Mouse (Mus musculus): ENCODE measurements around the gene Gm20715. TPM values are rescaled to one million over a fixed set of nuclear protein-coding genes. Genes with fewer than 3 reads are reported as not detected.
"Not testable (repeated sequence)": the region's sequence is repeated elsewhere in the genome, so short reads cannot be mapped to it uniquely, and the experiment has no call there.

The Gm20715 gene
- polyA plus RNA-seq, 1 experiment from 2014 or later: not detected

GRCm38 (mm10) chr7:6368146-6368545, 41.9 kb upstream of the Gm20715 start:
- ATAC-seq (ENCODE audit: insufficient number of reproducible peaks, insufficient read depth, low FRiP score, low read depth); H3K9ac ChIP-seq (ENCODE audit: low read length); H3K27me3 ChIP-seq (ENCODE audit: control insufficient read depth, insufficient read depth, low read length); H3K4me2 ChIP-seq (ENCODE audit: low read length); H3K4me1 ChIP-seq (ENCODE audit: control insufficient read depth in 2 of 2, insufficient read depth in 2 of 2, low read length in 2 of 2); H3K36me3 ChIP-seq (ENCODE audit: control insufficient read depth, insufficient read depth, low read length); H3K4me3 ChIP-seq (ENCODE audit: control insufficient read depth in 1 of 2, insufficient read depth in 1 of 2, low read depth in 1 of 2, low read length in 2 of 2); H3K9me3 ChIP-seq (ENCODE audit: control insufficient read depth, low read length); H3K27ac ChIP-seq (replicated peaks in 1 of 2; ENCODE audit: control insufficient read depth in 1 of 2, insufficient read depth in 1 of 2, low read depth in 2 of 2, low read length in 2 of 2): not testable (repeated sequence)
- WGBS: 83% methylated on average over 5 of the region's 5 CpGs

- no peak overlapping the region for H3K9ac ChIP-seq (ENCODE audit: low read length)
- H3K36me3 ChIP-seq (ENCODE audit: control insufficient read depth, insufficient read depth, low read length): no peaks in the 10 kb centered on the region
- no peak overlapping the region for H3K4me3 ChIP-seq (ENCODE audit: control insufficient read depth in 1 of 2, insufficient read depth in 1 of 2, low read depth in 1 of 2, low read length in 2 of 2)
- H3K27me3 ChIP-seq (ENCODE audit: control insufficient read depth, insufficient read depth, low read length): no peaks in the 10 kb centered on the region
- WGBS: 80% methylated on average over 3 of the region's 3 CpGs
- ATAC-seq (ENCODE audit: insufficient number of reproducible peaks, insufficient read depth, low FRiP score, low read depth): no peak
- no peaks in the 10 kb centered on the region for H3K9me3 ChIP-seq (ENCODE audit: control insufficient read depth, low read length)
- H3K4me2 ChIP-seq (ENCODE audit: low read length): no peak overlapping the region
- H3K4me1 ChIP-seq (ENCODE audit: control insufficient read depth in 2 of 2, insufficient read depth in 2 of 2, low read length in 2 of 2): no peaks in the 10 kb centered on the region
- H3K27ac ChIP-seq (replicated peaks in 1 of 2; ENCODE audit: control insufficient read depth in 1 of 2, insufficient read depth in 1 of 2, low read depth in 2 of 2, low read length in 2 of 2): no peak overlapping the region
Observed at GRCm38 (mm10) chr7:6369460-6369859, 40.6 kb upstream of the Gm20715 start.

GRCm38 (mm10) chr7:6372993-6373392, 37.1 kb upstream of the Gm20715 start:
- Histone ChIP-seq H3K9me3 (ENCODE audit: control insufficient read depth, low read length) (no peaks in the 10 kb centered on the region), H3K4me3 (ENCODE audit: control insufficient read depth in 1 of 2, insufficient read depth in 1 of 2, low read depth in 1 of 2, low read length in 2 of 2) (no peak overlapping the region), H3K27ac (replicated peaks in 1 of 2; ENCODE audit: control insufficient read depth in 1 of 2, insufficient read depth in 1 of 2, low read depth in 2 of 2, low read length in 2 of 2) (no peak overlapping the region), H3K36me3 (ENCODE audit: control insufficient read depth, insufficient read depth, low read length) (no peaks in the 10 kb centered on the region), H3K4me1 (ENCODE audit: control insufficient read depth in 2 of 2, insufficient read depth in 2 of 2, low read length in 2 of 2) (no peaks in the 10 kb centered on the region), H3K27me3 (ENCODE audit: control insufficient read depth, insufficient read depth, low read length) (no peaks in the 10 kb centered on the region), H3K9ac (ENCODE audit: low read length) (no peak overlapping the region), H3K4me2 (ENCODE audit: low read length) (no peak overlapping the region)
- no peak for ATAC-seq (ENCODE audit: insufficient number of reproducible peaks, insufficient read depth, low FRiP score, low read depth)
- WGBS: 83% methylated on average over 3 of the region's 3 CpGs

GRCm38 (mm10) chr7:6378441-6378840, 31.6 kb upstream of the Gm20715 start:
- Histone ChIP-seq H3K4me1 (ENCODE audit: control insufficient read depth in 2 of 2, insufficient read depth in 2 of 2, low read length in 2 of 2) (peaks cover 4 to 7% of the 10 kb centered on the region in 2 experiments; a peak in 3 of 4 replicates), H3K9ac (ENCODE audit: low read length) (no peak overlapping the region), H3K36me3 (ENCODE audit: control insufficient read depth, insufficient read depth, low read length) (no peaks in the 10 kb centered on the region), H3K27me3 (ENCODE audit: control insufficient read depth, insufficient read depth, low read length) (no peaks in the 10 kb centered on the region), H3K9me3 (ENCODE audit: control insufficient read depth, low read length) (no peaks in the 10 kb centered on the region), H3K27ac (replicated peaks in 1 of 2; ENCODE audit: control insufficient read depth in 1 of 2, insufficient read depth in 1 of 2, low read depth in 2 of 2, low read length in 2 of 2) (no peak overlapping the region), H3K4me3 (ENCODE audit: control insufficient read depth in 1 of 2, insufficient read depth in 1 of 2, low read depth in 1 of 2, low read length in 2 of 2) (no peak overlapping the region), H3K4me2 (ENCODE audit: low read length) (no peak overlapping the region)
- no peak for ATAC-seq (ENCODE audit: insufficient number of reproducible peaks, insufficient read depth, low FRiP score, low read depth)
- 78% methylated on average over 8 of the region's 8 CpGs for WGBS

- no peak overlapping the region for H3K4me2 ChIP-seq (ENCODE audit: low read length)
- no peaks in the 10 kb centered on the region for H3K27me3 ChIP-seq (ENCODE audit: control insufficient read depth, insufficient read depth, low read length)
- ATAC-seq (ENCODE audit: insufficient number of reproducible peaks, insufficient read depth, low FRiP score, low read depth): no peak
- peaks cover 9 to 11% of the 10 kb centered on the region in 2 experiments; a peak in 3 of 4 replicates for H3K4me1 ChIP-seq (ENCODE audit: control insufficient read depth in 2 of 2, insufficient read depth in 2 of 2, low read length in 2 of 2)
- 77% methylated on average over 2 of the region's 2 CpGs for WGBS
- H3K9me3 ChIP-seq (ENCODE audit: control insufficient read depth, low read length): no peaks in the 10 kb centered on the region
- H3K9ac ChIP-seq (ENCODE audit: low read length): no peak overlapping the region
- no peak overlapping the region for H3K4me3 ChIP-seq (ENCODE audit: control insufficient read depth in 1 of 2, insufficient read depth in 1 of 2, low read depth in 1 of 2, low read length in 2 of 2)
- H3K27ac ChIP-seq (replicated peaks in 1 of 2; ENCODE audit: control insufficient read depth in 1 of 2, insufficient read depth in 1 of 2, low read depth in 2 of 2, low read length in 2 of 2): no peak overlapping the region
- no peaks in the 10 kb centered on the region for H3K36me3 ChIP-seq (ENCODE audit: control insufficient read depth, insufficient read depth, low read length)
Observed at GRCm38 (mm10) chr7:6381431-6381830, 28.6 kb upstream of the Gm20715 start.

- H3K36me3 ChIP-seq (ENCODE audit: control insufficient read depth, insufficient read depth, low read length): no peaks in the 10 kb centered on the region
- no peaks in the 10 kb centered on the region for H3K27me3 ChIP-seq (ENCODE audit: control insufficient read depth, insufficient read depth, low read length)
- H3K9me3 ChIP-seq (ENCODE audit: control insufficient read depth, low read length): no peaks in the 10 kb centered on the region
- ATAC-seq (ENCODE audit: insufficient number of reproducible peaks, insufficient read depth, low FRiP score, low read depth): peak; percentile 96
- H3K4me1 ChIP-seq (ENCODE audit: control insufficient read depth in 2 of 2, insufficient read depth in 2 of 2, low read length in 2 of 2): peaks cover 9 to 11% of the 10 kb centered on the region in 2 experiments; a peak in 3 of 4 replicates
- WGBS: under 1% methylated on average over 28 of the region's 28 CpGs
- peak within 1 kb of the TSS; percentile 73 for H3K4me3 ChIP-seq (ENCODE audit: control insufficient read depth in 1 of 2, insufficient read depth in 1 of 2, low read depth in 1 of 2, low read length in 2 of 2)
- peak within 1 kb of the TSS; percentile 40 to 61; a peak in 2 of 4 replicates for H3K27ac ChIP-seq (replicated peaks in 1 of 2; ENCODE audit: control insufficient read depth in 1 of 2, insufficient read depth in 1 of 2, low read depth in 2 of 2, low read length in 2 of 2)
- H3K4me2 ChIP-seq (ENCODE audit: low read length): peak within 1 kb of the TSS; percentile 88
- H3K9ac ChIP-seq (ENCODE audit: low read length): peak within 1 kb of the TSS; percentile 85
Observed at GRCm38 (mm10) chr7:6383044-6383455, 27.0 kb upstream of the Gm20715 start, which contains the start of gene Zfp28. Gene Zfp28 (plus strand): TSS chr7:6383295.

- H3K9me3 ChIP-seq (ENCODE audit: control insufficient read depth, low read length): no peaks in the 10 kb centered on the region
- no peak for ATAC-seq (ENCODE audit: insufficient number of reproducible peaks, insufficient read depth, low FRiP score, low read depth)
- WGBS: 53% methylated on average over 8 of the region's 8 CpGs
- peak overlapping the region; percentile 85; the same call in 1 of the 2 replicates for H3K9ac ChIP-seq (ENCODE audit: low read length)
- H3K4me2 ChIP-seq (ENCODE audit: low read length): peak overlapping the region; percentile 88
- H3K4me1 ChIP-seq (ENCODE audit: control insufficient read depth in 2 of 2, insufficient read depth in 2 of 2, low read length in 2 of 2): peaks cover 9 to 11% of the 10 kb centered on the region in 2 experiments; a peak in 3 of 4 replicates
- peak overlapping the region; percentile 73; a peak in 3 of 4 replicates for H3K4me3 ChIP-seq (ENCODE audit: control insufficient read depth in 1 of 2, insufficient read depth in 1 of 2, low read depth in 1 of 2, low read length in 2 of 2)
- no peaks in the 10 kb centered on the region for H3K27me3 ChIP-seq (ENCODE audit: control insufficient read depth, insufficient read depth, low read length)
- 0 out of 2 replicates have a peak, but pooled peaks cover 3% of the 10 kb centered on the region for H3K36me3 ChIP-seq (ENCODE audit: control insufficient read depth, insufficient read depth, low read length)
- H3K27ac ChIP-seq (replicated peaks in 1 of 2; ENCODE audit: control insufficient read depth in 1 of 2, insufficient read depth in 1 of 2, low read depth in 2 of 2, low read length in 2 of 2): peak overlapping the region in 1 of 2 experiments; percentile 61; a peak in 2 of 4 replicates
Observed at GRCm38 (mm10) chr7:6384011-6384410, 26.1 kb upstream of the Gm20715 start.

GRCm38 (mm10) chr7:6386995-6387394, 23.1 kb upstream of the Gm20715 start:
- H3K4me2 ChIP-seq (ENCODE audit: low read length): no peak overlapping the region
- no peak overlapping the region for H3K27ac ChIP-seq (replicated peaks in 1 of 2; ENCODE audit: control insufficient read depth in 1 of 2, insufficient read depth in 1 of 2, low read depth in 2 of 2, low read length in 2 of 2)
- no peaks in the 10 kb centered on the region for H3K9me3 ChIP-seq (ENCODE audit: control insufficient read depth, low read length)
- no peaks in the 10 kb centered on the region for H3K27me3 ChIP-seq (ENCODE audit: control insufficient read depth, insufficient read depth, low read length)
- H3K9ac ChIP-seq (ENCODE audit: low read length): no peak overlapping the region
- 86% methylated on average over 8 of the region's 8 CpGs for WGBS
- no peak overlapping the region for H3K4me3 ChIP-seq (ENCODE audit: control insufficient read depth in 1 of 2, insufficient read depth in 1 of 2, low read depth in 1 of 2, low read length in 2 of 2)
- no peak for ATAC-seq (ENCODE audit: insufficient number of reproducible peaks, insufficient read depth, low FRiP score, low read depth)
- H3K4me1 ChIP-seq (ENCODE audit: control insufficient read depth in 2 of 2, insufficient read depth in 2 of 2, low read length in 2 of 2): peaks cover 9 to 11% of the 10 kb centered on the region in 2 experiments; a peak in 3 of 4 replicates
- H3K36me3 ChIP-seq (ENCODE audit: control insufficient read depth, insufficient read depth, low read length): peaks cover 33% of the 10 kb centered on the region
